In the genomic region with DNA sequence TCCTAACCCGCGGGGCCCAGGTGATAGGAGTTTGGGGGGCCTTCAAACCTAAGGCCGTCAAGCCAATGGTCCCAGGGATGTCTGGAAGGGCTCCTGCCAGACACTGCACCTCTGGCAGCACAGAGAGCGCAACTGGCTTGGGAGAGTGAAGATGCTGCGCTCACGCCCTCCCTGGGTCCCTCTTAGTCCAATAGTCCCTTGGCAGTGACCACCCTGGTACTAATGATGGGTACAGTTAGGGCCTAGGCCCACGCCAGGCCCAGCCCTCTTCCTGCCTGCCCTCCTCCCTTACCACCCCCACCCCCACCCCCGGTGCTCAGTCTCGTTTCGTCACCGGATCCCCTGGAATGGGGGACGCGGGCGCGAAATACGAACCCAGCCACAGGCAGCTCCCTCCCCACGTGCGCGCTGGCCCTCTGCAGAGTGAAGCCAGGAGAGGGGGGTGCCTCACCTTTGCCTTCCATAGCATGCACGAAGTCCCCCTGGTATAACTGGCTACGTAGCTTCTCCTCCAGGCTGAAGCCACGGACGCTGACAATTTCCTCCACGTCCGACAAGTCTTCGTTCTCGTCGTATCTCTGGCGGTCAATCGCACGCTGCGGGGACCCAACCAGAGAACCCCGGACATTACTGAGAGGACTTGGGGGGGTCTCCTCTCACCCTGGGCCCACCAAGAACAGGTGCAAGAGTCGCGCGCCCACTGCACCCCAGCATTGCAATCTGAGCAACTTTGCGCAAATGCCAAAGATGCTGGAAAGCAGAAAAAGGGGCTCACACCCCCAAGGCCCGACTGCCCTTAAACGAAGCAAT, we compare ENCODE assay signal across 8 mouse cellular contexts. TPM values are rescaled to one million over a fixed set of nuclear protein-coding genes. Genes with fewer than 3 reads are reported as not detected.
A peak's percentile ranks its signal among the peaks of the same experiment; 100 is the strongest.
DNase-seq lines count a peak whose midpoint lies in the region; ATAC-seq lines count a peak whose summit lies in the region.
"Had no signal": no experiment of that assay in that cellular context is flagged by ENCODE, and none has a peak within 500 bp of the region (broad histone marks: within the 10 kb centered on the region; RNA-seq: fewer than 3 reads in every experiment).

No protein-coding gene starts in this region.

- peak overlapping the region; percentile 32; the same call in 1 of the 2 replicates for H3K27ac ChIP-seq in stomach, embryonic 16.5 days (ENCODE audit: low read length)

- 7% methylated on average over 39 of the region's 39 CpGs for WGBS in stomach, embryonic 16.5 days

- no peaks in the 10 kb centered on the region for H3K27me3 ChIP-seq in stomach, embryonic 16.5 days (ENCODE audit: control insufficient read depth, insufficient read depth, low read length)

- DNase-seq in urinary bladder, postnatal 14 days (ENCODE audit: low spot score): peak; percentile 43
- no peak for DNase-seq in urinary bladder, postnatal 10 days (ENCODE audit: low spot score)
- DNase-seq in cerebellum, adult 9-11 months: peak; percentile 58
- DNase-seq in kidney, postnatal 36 days: peak; percentile 8 to 46

- H3K4me1 ChIP-seq in stomach, embryonic 16.5 days (ENCODE audit: control insufficient read depth, insufficient read depth, low read length): peaks cover 22% of the 10 kb centered on the region

- H3K4me3 ChIP-seq in stomach, embryonic 16.5 days (replicated peaks; ENCODE audit: low read length): peak overlapping the region; percentile 74

- H3K36me3 ChIP-seq in stomach, embryonic 16.5 days (ENCODE audit: control insufficient read depth, insufficient read depth, low read length): no peaks in the 10 kb centered on the region

- peak overlapping the region; percentile 87 for H3K9ac ChIP-seq in stomach, embryonic 16.5 days (ENCODE audit: low read length)

- peak; percentile 15 for ATAC-seq in granulocyte monocyte progenitor cell, adult 5-6 weeks (replicated peaks; ENCODE audit: poor library complexity, severe bottlenecking)
- ATAC-seq in megakaryocyte-erythroid progenitor cell, adult 5-6 weeks (replicated peaks; ENCODE audit: low FRiP score, low TSS enrichment, poor library complexity, severe bottlenecking): 0 out of 2 replicates have a peak, but pooled peaks have one; percentile 14
- ATAC-seq in stomach, embryonic 16.5 days (ENCODE audit: insufficient read depth, low FRiP score): peak; percentile 37; the same call in 1 of the 2 replicates

- H3K4me2 ChIP-seq in stomach, embryonic 16.5 days (ENCODE audit: low read depth, low read length): peak overlapping the region; percentile 99

- no peaks in the 10 kb centered on the region for H3K9me3 ChIP-seq in stomach, embryonic 16.5 days (replicated peaks; ENCODE audit: control insufficient read depth, low read length)

RNA-seq across cellular contexts. Expression of gene Kdm2b, which starts 2.2 kb away (rescaled TPM):
- 42.8 and 63.5 TPM in 2 replicates for total RNA-seq in granulocyte monocyte progenitor cell, adult 5-6 weeks (2014; fragmentation: Nextera tagmentation)
- total RNA-seq in granulocyte monocyte progenitor cell, adult 5-6 weeks (2017): 54.8 and 58.7 TPM in 2 replicates
- 58.8 and 70.5 TPM in 2 replicates for total RNA-seq in megakaryocyte-erythroid progenitor cell, adult 5-6 weeks (2014; fragmentation: Nextera tagmentation)
- 62.3 and 64.0 TPM in 2 replicates for total RNA-seq in megakaryocyte-erythroid progenitor cell, adult 5-6 weeks (2017)
- 33.2 and 37.4 TPM in 2 replicates for polyA plus RNA-seq in stomach, embryonic 16.5 days (2015; fragmentation: Nextera tagmentation; extraction: Ambion mirVana)

RNA-seq across cellular contexts. Expression of gene Orai1, which starts 27.5 kb away (rescaled TPM):
- 40.9 and 43.8 TPM in 2 replicates for total RNA-seq in granulocyte monocyte progenitor cell, adult 5-6 weeks (2014; fragmentation: Nextera tagmentation)
- total RNA-seq in granulocyte monocyte progenitor cell, adult 5-6 weeks (2017): 15.6 and 22.4 TPM in 2 replicates
- total RNA-seq in megakaryocyte-erythroid progenitor cell, adult 5-6 weeks (2014; fragmentation: Nextera tagmentation): 6.0 and 7.7 TPM in 2 replicates
- 3.9 and 4.9 TPM in 2 replicates for total RNA-seq in megakaryocyte-erythroid progenitor cell, adult 5-6 weeks (2017)
- polyA plus RNA-seq in stomach, embryonic 16.5 days (2015; fragmentation: Nextera tagmentation; extraction: Ambion mirVana): 16.6 and 18.3 TPM in 2 replicates

RNA-seq across cellular contexts. Expression of gene Morn3, which starts 59.4 kb away (rescaled TPM):
- total RNA-seq in granulocyte monocyte progenitor cell, adult 5-6 weeks (2014; fragmentation: Nextera tagmentation): 0.58 TPM in 1 of 2 replicates, not detected in the other
- total RNA-seq in granulocyte monocyte progenitor cell, adult 5-6 weeks (2017): not detected in 2 replicates
- total RNA-seq in megakaryocyte-erythroid progenitor cell, adult 5-6 weeks (2014; fragmentation: Nextera tagmentation): not detected in 2 replicates
- total RNA-seq in megakaryocyte-erythroid progenitor cell, adult 5-6 weeks (2017): not detected in 2 replicates
- 1.0 TPM in 1 of 2 replicates, not detected in the other for polyA plus RNA-seq in stomach, embryonic 16.5 days (2015; fragmentation: Nextera tagmentation; extraction: Ambion mirVana)
- total RNA-seq: hematopoietic stem cell, adult 5-6 weeks had no signal
